Mouse (Mus musculus) stomach, embryonic 15.5 days (tissue): Measurements from ENCODE around the gene Fus. TPM values are rescaled to one million over a fixed set of nuclear protein-coding genes. Genes with fewer than 3 reads are reported as not detected.

Source experiments
- ATAC-seq: fragments of 200-750 bp; cut with Nextera tagmentation; 2 replicates; pipeline ENCODE4 v1.8.0; 2017; ENCODE audit warnings: low read depth, moderate number of reproducible peaks, moderate TSS enrichment; ENCODE audit not compliant: insufficient read depth, low FRiP score
- H3K27ac ChIP-seq: fragments of 300-500 bp; sonication (generic); 2 replicates; pipeline ENCODE4 v1.5.1; 2015; ENCODE audit warnings: mild to moderate bottlenecking, inconsistent platforms
- H3K27me3 ChIP-seq: fragments of 300-500 bp; sonication (generic); replicated peaks from 2 replicates; pipeline ENCODE4 v1.6.1; 2015; ENCODE audit warnings: inconsistent platforms
- H3K36me3 ChIP-seq: fragments of 300-500 bp; sonication (generic); 2 replicates; pipeline ENCODE4 v1.6.1; 2015; ENCODE audit warnings: inconsistent platforms
- H3K4me1 ChIP-seq: fragments of 300-500 bp; sonication (generic); 2 replicates; pipeline ENCODE4 v1.6.1; 2015; ENCODE audit warnings: inconsistent platforms
- H3K4me2 ChIP-seq: fragments of 300-500 bp; sonication (generic); 2 replicates; pipeline ENCODE4 v1.6.1; 2015; ENCODE audit warnings: mild to moderate bottlenecking, inconsistent platforms
- H3K4me3 ChIP-seq: fragments of 300-500 bp; sonication (generic); replicated peaks from 2 replicates; pipeline ENCODE4 v1.5.1; 2015; ENCODE audit warnings: inconsistent platforms
- H3K9ac ChIP-seq: fragments of 300-500 bp; sonication (generic); 2 replicates; pipeline ENCODE4 v1.6.1; 2015; ENCODE audit warnings: inconsistent platforms
- H3K9me3 ChIP-seq: fragments of 300-500 bp; sonication (generic); 2 replicates; pipeline ENCODE4 v1.6.1; 2016; ENCODE audit warnings: inconsistent platforms
- WGBS: fragments of 180-500 bp; shearing (Covaris S2); methylation state at CpG from one replicate; pipeline ENCODE4 v1.1.7; 2015; 5-methylcytosine and 5-hydroxymethylcytosine counted together
- polyA plus RNA-seq: library from polyadenylated mRNA; unstranded; fragments of >200 nt; fragmentation: Nextera tagmentation; extraction: Ambion mirVana; gene quantifications from 2 replicates; pipeline ENCODE4 v1.2.1, GENCODE M21; 2015

Gene Fus
- polyA plus RNA-seq, 1 experiment from 2014 or later = 367 TPM

- H3K27ac ChIP-seq = peak overlapping the region; percentile 67
- H3K36me3 ChIP-seq = no peaks in the 10 kb centered on the region
- no peaks in the 10 kb centered on the region for H3K27me3 ChIP-seq
- 72% methylated on average over 5 of the region's 5 CpGs for WGBS
- H3K9me3 ChIP-seq = no peaks in the 10 kb centered on the region
- H3K4me1 ChIP-seq = no peaks in the 10 kb centered on the region
- no peak overlapping the region for H3K9ac ChIP-seq
- ATAC-seq = peak; percentile 74
- H3K4me3 ChIP-seq = no peak overlapping the region
- H3K4me2 ChIP-seq = no peak overlapping the region
Observed at GRCm38 (mm10) chr7:128032290-128032988, 65.2 kb downstream of the Fus start.

- Histone ChIP-seq H3K9ac (no peak overlapping the region), H3K4me3 (no peak overlapping the region), H3K27me3 (no peaks in the 10 kb centered on the region), H3K4me1 (no peaks in the 10 kb centered on the region), H3K4me2 (no peak overlapping the region), H3K27ac (peak overlapping the region; percentile 67), H3K9me3 (no peaks in the 10 kb centered on the region), H3K36me3 (no peaks in the 10 kb centered on the region)
- WGBS = 90% methylated on average over 3 of the region's 3 CpGs
- peak; percentile 29; the same call in 1 of the 2 replicates for ATAC-seq
Observed at GRCm38 (mm10) chr7:128032989-128033293, 65.7 kb downstream of the Fus start.

GRCm38 (mm10) chr7:128033616-128034015 lies 66.4 kb downstream of the Fus start:
- no peak for ATAC-seq
- H3K27ac ChIP-seq = no peak overlapping the region
- no peak overlapping the region for H3K4me3 ChIP-seq
- H3K4me1 ChIP-seq = no peaks in the 10 kb centered on the region
- no peaks in the 10 kb centered on the region for H3K27me3 ChIP-seq
- H3K9ac ChIP-seq = no peak overlapping the region
- H3K36me3 ChIP-seq = no peaks in the 10 kb centered on the region
- no peaks in the 10 kb centered on the region for H3K9me3 ChIP-seq
- no peak overlapping the region for H3K4me2 ChIP-seq
- WGBS = 88% methylated on average over 4 of the region's 4 CpGs

Other genes with a start within 250 kb of the Fus start
- gene Ctf2, start 235.3 kb upstream of the Fus start, polyA plus RNA-seq = 0.24 and 0.26 TPM in 2 replicates
- gene Fbxl19, start 222.9 kb upstream of the Fus start, polyA plus RNA-seq = 3.8 and 4.8 TPM in 2 replicates
- gene Orai3, start 197.6 kb upstream of the Fus start, polyA plus RNA-seq = 29.2 and 29.6 TPM in 2 replicates
- 21.1 and 25.0 TPM in 2 replicates for gene Setd1a, start 190.8 kb upstream of the Fus start, polyA plus RNA-seq
- not detected in 2 replicates for gene Gm49388, start 181.8 kb upstream of the Fus start, polyA plus RNA-seq
- gene Hsd3b7, start 166.9 kb upstream of the Fus start, polyA plus RNA-seq = 27.4 and 31.8 TPM in 2 replicates
- 45.3 and 48.1 TPM in 2 replicates for gene Stx4a, start 143.2 kb upstream of the Fus start, polyA plus RNA-seq
- gene Stx1b, start 142.9 kb upstream of the Fus start, polyA plus RNA-seq = 3.2 and 3.4 TPM in 2 replicates
- gene Zfp646, start 91.2 kb upstream of the Fus start, polyA plus RNA-seq = 9.1 and 10.9 TPM in 2 replicates
- 14.6 and 16.7 TPM in 2 replicates for gene Zfp668, start 90.6 kb upstream of the Fus start, polyA plus RNA-seq
- 1.7 and 1.8 TPM in 2 replicates for gene Prss53, start 76.5 kb upstream of the Fus start, polyA plus RNA-seq
- not detected in 2 replicates for gene Gm21974, start 72.0 kb upstream of the Fus start, polyA plus RNA-seq
- 186 and 190 TPM in 2 replicates for gene Vkorc1, start 71.8 kb upstream of the Fus start, polyA plus RNA-seq
- 145 and 157 TPM in 2 replicates for gene Bckdk, start 63.4 kb upstream of the Fus start, polyA plus RNA-seq
- gene Kat8, start 54.9 kb upstream of the Fus start, polyA plus RNA-seq = 35.0 and 35.6 TPM in 2 replicates
- 61.2 and 70.2 TPM in 2 replicates for gene Prss8, start 37.4 kb upstream of the Fus start, polyA plus RNA-seq
- 10.8 and 10.9 TPM in 2 replicates for gene Prss36, start 20.7 kb upstream of the Fus start, polyA plus RNA-seq
- 177 and 185 TPM in 2 replicates for gene Pycard, start 26.4 kb downstream of the Fus start, polyA plus RNA-seq
- gene Trim72, start 36.5 kb downstream of the Fus start, polyA plus RNA-seq = 0.09 and 0.41 TPM in 2 replicates
- gene Itgam, start 95.2 kb downstream of the Fus start, polyA plus RNA-seq = 3.5 and 3.6 TPM in 2 replicates
- not detected in 2 replicates for gene Gm49368, start 95.2 kb downstream of the Fus start, polyA plus RNA-seq
- gene Itgax, start 162.1 kb downstream of the Fus start, polyA plus RNA-seq = 0.22 and 0.40 TPM in 2 replicates
- gene Itgad, start 186.9 kb downstream of the Fus start, polyA plus RNA-seq = not detected in 2 replicates
- 1.0 and 2.4 TPM in 2 replicates for gene Cox6a2, start 238.9 kb downstream of the Fus start, polyA plus RNA-seq